Comparison of ENCODE assay signal across 23 mouse cellular contexts in genomic region chr12:4015255-4015654, GRCm38 (mm10). TPM values are rescaled to one million over a fixed set of nuclear protein-coding genes. Genes with fewer than 3 reads are reported as not detected.
DNase-seq lines count a peak whose midpoint lies in the region; ATAC-seq and TF ChIP-seq lines count a peak whose summit lies in the region.
"Had no signal": no experiment of that assay in that cellular context is flagged by ENCODE, and none has a peak within 500 bp of the region (broad histone marks: within the 10 kb centered on the region; RNA-seq: fewer than 3 reads in every experiment).

No protein-coding gene starts in this region.

- H3K4me3 ChIP-seq in cerebellum, adult 2 months (replicated peaks; ENCODE audit: insufficient read depth, low read depth, low read length), result no peak overlapping the region
- no peak overlapping the region for H3K4me3 ChIP-seq in heart, adult 2 months
- no peak overlapping the region for H3K4me3 ChIP-seq in left cerebral cortex, adult 2 months
- H3K4me3 ChIP-seq: embryonic facial prominence, embryonic 15.5 days; forebrain, embryonic 12.5 days; heart, embryonic 10.5 days; hindbrain, embryonic 15.5 days had no signal

- WGBS in cerebellum, adult 2 months, result 84% methylated on average over 7 of the region's 7 CpGs
- 68% methylated on average over 7 of the region's 7 CpGs for WGBS in heart, adult 2 months

- intact Hi-C loops in heart, adult 2 months (cut with DNase I), result no loop called here
- intact Hi-C loops in left cerebral cortex, adult 2 months (cut with DNase I), result no loop called here

- H3K9ac ChIP-seq in heart, adult 2 months (ENCODE audit: low read depth, low read length), result no peak overlapping the region
- H3K9ac ChIP-seq: embryonic facial prominence, embryonic 15.5 days; forebrain, embryonic 12.5 days; hindbrain, embryonic 15.5 days had no signal

- no peaks in the 10 kb centered on the region for H3K27me3 ChIP-seq in cerebellum, adult 2 months (ENCODE audit: control insufficient read depth, insufficient read depth, low read length)
- no peaks in the 10 kb centered on the region for H3K27me3 ChIP-seq in heart, adult 2 months (ENCODE audit: control insufficient read depth, insufficient read depth, low read length)
- H3K27me3 ChIP-seq: embryonic facial prominence, embryonic 15.5 days; forebrain, embryonic 12.5 days; hindbrain, embryonic 15.5 days had no signal

- TF ChIP-seq POLR2A in cerebellum, adult 2 months (IDR thresholded peaks at IDR 0.05; ENCODE audit: borderline replicate concordance, insufficient read depth, low read length), result no peak
- no peak for TF ChIP-seq POLR2A in heart, adult 2 months (IDR thresholded peaks at IDR 0.05; ENCODE audit: insufficient read depth, low read depth, low read length)

- TF ChIP-seq EP300 in heart, adult 2 months (IDR thresholded peaks at IDR 0.05; ENCODE audit: insufficient read depth, low read depth, low read length), result no peak

- peaks cover 27% of the 10 kb centered on the region for H3K4me1 ChIP-seq in cerebellum, adult 2 months (ENCODE audit: control insufficient read depth, insufficient read depth, low read length)
- H3K4me1 ChIP-seq in heart, adult 2 months (ENCODE audit: control insufficient read depth, insufficient read depth, low read length), result peaks cover 10% of the 10 kb centered on the region
- H3K4me1 ChIP-seq: embryonic facial prominence, embryonic 15.5 days; hindbrain, embryonic 15.5 days had no signal

- TF ChIP-seq CTCF in cerebellum, adult 2 months (IDR thresholded peaks at IDR 0.05; ENCODE audit: borderline replicate concordance, insufficient read depth, low read depth, low read length), result no peak
- TF ChIP-seq CTCF in heart, adult 2 months (IDR thresholded peaks at IDR 0.05), result no peak
- no peak; the same call in 1 of the 2 replicates for TF ChIP-seq CTCF in left cerebral cortex, adult 2 months (IDR thresholded peaks at IDR 0.05)

- no peak for DNase-seq in cerebellum, adult 2 months
- no peak for DNase-seq in cerebellum, postnatal 4 days (ENCODE audit: low spot score in 2 of 2)
- peak in 1 of 2 experiments; percentile 1 for DNase-seq in heart, adult 2 months
- DNase-seq in heart, adult 9 months (ENCODE audit: low spot score in 2 of 2), result no peak
- DNase-seq in left cerebral cortex, adult 2 months (ENCODE audit: extremely low spot score in 1 of 2, low spot score in 2 of 2), result no peak
- no peak for DNase-seq in left cerebral cortex, adult 9 months (ENCODE audit: low spot score in 2 of 2)
- DNase-seq: adrenal gland, postnatal 10 days; B cell, adult 2 months; cerebellum, adult 18-20 months; cerebellum, postnatal 10 days; embryo, embryonic 11 days; heart, postnatal 14 days; kidney, adult 8-10 months had no signal

- H3K27ac ChIP-seq in cerebellum, adult 2 months (ENCODE audit: insufficient read depth, low read length), result 0 out of 2 replicates have a peak overlapping the region, but pooled peaks have one; percentile 7
- peak overlapping the region; percentile 79 for H3K27ac ChIP-seq in heart, adult 2 months
- peak overlapping the region; percentile 45; the same call in 1 of the 2 replicates for H3K27ac ChIP-seq in left cerebral cortex, adult 2 months
- H3K27ac ChIP-seq: embryonic facial prominence, embryonic 15.5 days; forebrain, embryonic 12.5 days; heart, embryonic 10.5 days had no signal

- no peaks in the 10 kb centered on the region for H3K36me3 ChIP-seq in heart, adult 2 months (ENCODE audit: control insufficient read depth, insufficient read depth, low read length)
- H3K36me3 ChIP-seq: embryonic facial prominence, embryonic 15.5 days; forebrain, embryonic 12.5 days; G1E; heart, embryonic 10.5 days; hindbrain, embryonic 15.5 days had no signal

- no peak for ATAC-seq in erythroblast, adult 5-6 weeks (replicated peaks; ENCODE audit: low FRiP score, poor library complexity, severe bottlenecking)
- ATAC-seq: CD4-positive, CD25-positive, alpha-beta regulatory T cell, adult 4 months; forebrain, embryonic 16.5 days; inflammation-experienced regulatory T-cells, adult 6 months; intestine, postnatal 0 days had no signal

- no peaks in the 10 kb centered on the region for H3K79me2 ChIP-seq in heart, adult 2 months (replicated peaks; ENCODE audit: control insufficient read depth, insufficient read depth, low read length)

RNA-seq across cellular contexts. Expression of gene Efr3b, which starts 23.5 kb away (rescaled TPM):
- 83.0 and 83.8 TPM in 2 replicates for polyA plus RNA-seq in cerebellum, adult 2 months (2012; rRNA removed)
- total RNA-seq in heart, adult 2 months (2021), result 1 to 10 TPM; 5.3 to 6.4 TPM
- 9.9 and 11.1 TPM in 2 replicates for polyA plus RNA-seq in heart, adult 2 months (2012; rRNA removed)
- 100 to 1,000 TPM; 104 to 114 TPM for total RNA-seq in left cerebral cortex, adult 2 months (2021)
- total RNA-seq in erythroblast, adult 5-6 weeks (2015; ENCODE audit: low replicate concordance), result not detected in 2 replicates
- 9.2 TPM in 1 of 2 replicates, not detected in the other for total RNA-seq in erythroblast, adult 5-6 weeks (2017; ENCODE audit: low replicate concordance)
- polyA plus RNA-seq: G1E had no signal

Comparison
In these comparisons a context has a peak if more than half of its experiments do, and no peak if none do; other contexts are left out.
1. H3K27ac ChIP-seq: peak in every context shown above with its lines; median percentile 79 in heart, adult 2 months; 45 in left cerebral cortex, adult 2 months; 7 in cerebellum, adult 2 months.
2. RNA of gene Efr3b, which starts 23.5 kb away (total RNA-seq): 104 to 114 TPM in left cerebral cortex, adult 2 months; 5.3 to 6.4 TPM in heart, adult 2 months and 9.2 TPM in erythroblast, adult 5-6 weeks; every median in the first group is over 10 times any median in the second.